Mouse (Mus musculus) urinary bladder, postnatal 4 days (tissue): ENCODE data around the gene Faap100.

Source experiments
- DNase-seq, 2 experiments: peaks; one replicate each; pipeline ENCODE4 v3.0.0; 2021 to 2022; ENCODE audit warnings: low spot score in 2 of 2

The Faap100 gene

DNA sequence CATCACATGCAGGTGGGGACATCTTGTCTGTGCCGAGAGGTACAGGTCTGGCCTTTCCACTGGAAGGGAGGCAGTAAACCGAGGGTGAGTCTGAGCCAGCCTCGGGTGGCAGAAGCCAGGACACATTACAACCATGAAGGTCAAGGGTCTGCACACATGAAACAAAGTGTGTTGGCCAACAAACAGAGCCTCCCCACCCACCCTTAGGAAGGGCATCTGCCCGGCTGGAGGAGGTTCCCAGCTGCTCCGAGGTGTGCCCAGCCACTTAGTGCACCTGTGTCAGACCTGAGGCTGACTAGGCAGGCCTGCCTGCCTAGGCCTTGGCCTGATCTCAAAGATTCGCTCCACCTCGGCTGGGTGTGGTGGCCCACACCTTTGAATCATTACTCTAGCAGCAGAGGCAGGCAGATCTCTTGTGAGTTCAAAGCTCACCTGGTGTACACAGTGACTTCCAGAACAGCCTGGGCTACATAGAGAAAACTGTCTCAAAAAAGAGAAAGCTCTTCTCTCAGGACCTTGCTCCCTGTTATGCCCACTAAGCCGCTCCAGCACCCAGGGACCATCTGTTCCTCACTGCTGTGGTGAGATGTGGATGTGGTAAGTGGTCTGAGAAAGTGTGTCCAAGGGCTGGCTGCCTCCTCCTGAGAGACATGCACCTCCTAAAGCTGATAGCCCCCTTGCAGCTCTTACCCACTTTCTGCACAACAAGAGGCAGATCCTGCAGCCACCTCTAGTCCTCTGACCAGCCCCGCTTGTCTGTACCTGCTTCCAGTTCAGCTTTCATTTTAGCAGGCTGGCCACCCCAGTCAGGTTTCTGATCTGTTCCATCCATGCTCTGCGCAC, 27.1 kb downstream of the Faap100 start:
- peak in 1 of 2 experiments; percentile 56 for DNase-seq

DNA sequence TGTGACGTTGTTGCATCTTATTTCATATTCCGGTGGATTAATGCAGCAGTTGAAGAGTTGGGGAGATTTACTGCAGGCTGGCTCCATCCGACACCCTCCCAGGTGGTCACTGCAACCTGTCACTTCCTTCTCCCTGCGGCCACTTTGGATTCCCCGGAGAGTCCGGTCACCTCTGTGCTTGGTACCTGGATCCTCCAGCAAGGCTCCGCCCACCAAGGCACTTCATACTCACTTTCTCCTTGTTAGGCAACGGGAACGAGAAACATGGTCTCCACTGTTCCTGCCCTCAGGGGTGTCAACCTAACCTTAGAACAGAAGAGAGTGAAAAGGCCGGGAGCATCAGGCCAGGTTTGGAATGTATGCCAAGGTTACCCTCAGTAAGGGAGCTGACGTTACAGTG, 27.9 kb downstream of the Faap100 start:
- no peak for DNase-seq

DNA sequence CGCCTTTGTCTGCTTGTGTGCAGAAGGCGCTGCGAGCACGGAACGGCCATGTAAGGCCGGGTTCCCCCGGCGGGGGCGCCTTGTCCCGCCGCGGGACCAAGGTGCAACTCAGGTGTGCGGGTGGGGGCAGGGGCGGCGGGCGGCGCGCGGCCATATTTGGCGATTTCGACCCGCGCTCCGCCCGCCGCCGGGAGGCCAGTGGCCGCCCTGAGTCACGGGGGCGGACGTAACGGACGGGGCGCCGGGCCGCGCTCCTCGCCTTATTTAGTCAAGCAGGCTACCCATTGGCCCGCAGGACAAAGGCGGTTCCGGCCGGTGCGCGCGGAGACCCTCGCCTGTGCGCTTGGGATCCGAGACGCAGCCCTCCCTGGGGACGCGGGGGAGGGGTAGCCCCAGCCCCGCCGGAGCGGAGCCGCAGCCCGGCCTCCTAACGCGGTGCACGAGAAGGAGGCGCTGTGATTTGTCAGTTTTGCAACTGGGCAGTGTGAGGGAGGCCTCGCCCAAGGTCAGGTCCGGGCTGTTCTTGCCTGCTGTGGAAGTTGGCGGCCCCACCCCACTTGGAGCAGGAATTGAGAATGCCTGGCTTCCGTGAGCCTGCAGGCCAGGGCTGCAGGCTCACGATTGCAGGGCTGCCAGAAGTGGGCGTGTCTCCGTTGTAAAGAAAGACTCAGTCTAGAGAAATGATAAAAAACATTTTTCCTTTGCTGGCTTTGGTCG, 28.4 kb downstream of the Faap100 start:
- DNase-seq = peak; percentile 90 to 92

DNA sequence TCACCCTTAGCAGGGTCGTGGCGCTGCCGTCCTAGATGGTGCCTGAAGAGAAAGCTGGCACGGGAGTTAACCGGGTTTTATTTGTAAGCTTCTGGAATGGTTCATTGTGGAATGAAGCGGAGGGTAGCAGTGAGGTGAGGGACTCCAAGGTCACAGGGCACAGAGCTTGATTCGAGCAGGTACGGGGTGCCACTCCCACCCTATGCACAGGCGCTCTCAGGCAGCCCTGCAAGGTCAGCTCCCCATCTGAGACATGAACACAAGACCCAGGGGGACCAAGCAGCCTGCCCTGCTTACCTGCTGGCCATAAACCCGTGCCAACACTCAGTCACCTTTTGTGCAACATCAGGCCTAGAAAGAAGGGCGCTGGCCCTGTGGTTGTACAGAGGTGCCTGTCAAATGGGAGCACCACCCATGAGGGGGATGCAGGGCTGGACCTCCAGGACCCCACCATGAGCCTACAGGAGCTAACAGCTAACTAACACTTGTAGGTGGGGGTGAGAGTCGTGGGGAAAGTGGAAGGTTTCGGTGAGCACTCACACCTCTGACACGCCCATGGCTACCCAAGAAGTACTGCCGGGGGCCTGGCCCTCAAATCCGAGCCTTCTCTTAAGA, 29.1 kb downstream of the Faap100 start:
- peak in 1 of 2 experiments; percentile 63 for DNase-seq

DNA sequence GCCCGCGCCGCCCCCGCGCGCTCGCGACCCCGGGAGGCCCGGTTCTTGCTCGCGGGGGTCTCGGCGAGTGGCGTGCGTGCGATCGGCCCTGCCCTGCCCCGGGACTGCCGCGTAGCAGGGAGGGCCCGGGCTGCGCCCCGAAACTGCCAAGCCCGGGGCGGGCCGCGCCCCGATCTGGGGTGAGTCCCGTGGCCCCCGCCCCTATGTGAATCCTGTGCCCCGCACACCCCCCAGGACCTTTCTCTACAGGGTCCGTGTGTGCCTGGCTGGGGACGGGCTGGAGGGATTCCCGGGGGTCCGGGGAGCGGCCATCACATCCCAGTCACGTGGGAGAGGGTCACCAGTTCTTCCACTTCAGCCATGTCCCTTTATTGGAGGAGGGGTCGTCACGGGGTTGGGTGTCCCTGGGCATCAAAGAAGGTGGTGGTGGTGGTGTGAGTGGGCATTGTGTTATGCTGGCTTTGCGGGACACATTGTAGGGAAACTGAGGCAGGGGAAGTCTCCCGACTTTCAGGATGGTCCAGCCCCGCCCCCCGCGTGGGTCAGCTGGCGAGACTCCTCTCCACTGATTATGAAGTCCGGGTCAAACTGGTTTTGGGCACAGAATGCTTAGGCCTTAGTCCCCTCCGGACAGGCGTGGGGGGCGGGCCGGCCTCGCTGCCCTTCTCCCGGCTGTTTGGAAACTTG, 29.7 kb downstream of the Faap100 start:
- DNase-seq = peak; percentile 61 to 66

DNA sequence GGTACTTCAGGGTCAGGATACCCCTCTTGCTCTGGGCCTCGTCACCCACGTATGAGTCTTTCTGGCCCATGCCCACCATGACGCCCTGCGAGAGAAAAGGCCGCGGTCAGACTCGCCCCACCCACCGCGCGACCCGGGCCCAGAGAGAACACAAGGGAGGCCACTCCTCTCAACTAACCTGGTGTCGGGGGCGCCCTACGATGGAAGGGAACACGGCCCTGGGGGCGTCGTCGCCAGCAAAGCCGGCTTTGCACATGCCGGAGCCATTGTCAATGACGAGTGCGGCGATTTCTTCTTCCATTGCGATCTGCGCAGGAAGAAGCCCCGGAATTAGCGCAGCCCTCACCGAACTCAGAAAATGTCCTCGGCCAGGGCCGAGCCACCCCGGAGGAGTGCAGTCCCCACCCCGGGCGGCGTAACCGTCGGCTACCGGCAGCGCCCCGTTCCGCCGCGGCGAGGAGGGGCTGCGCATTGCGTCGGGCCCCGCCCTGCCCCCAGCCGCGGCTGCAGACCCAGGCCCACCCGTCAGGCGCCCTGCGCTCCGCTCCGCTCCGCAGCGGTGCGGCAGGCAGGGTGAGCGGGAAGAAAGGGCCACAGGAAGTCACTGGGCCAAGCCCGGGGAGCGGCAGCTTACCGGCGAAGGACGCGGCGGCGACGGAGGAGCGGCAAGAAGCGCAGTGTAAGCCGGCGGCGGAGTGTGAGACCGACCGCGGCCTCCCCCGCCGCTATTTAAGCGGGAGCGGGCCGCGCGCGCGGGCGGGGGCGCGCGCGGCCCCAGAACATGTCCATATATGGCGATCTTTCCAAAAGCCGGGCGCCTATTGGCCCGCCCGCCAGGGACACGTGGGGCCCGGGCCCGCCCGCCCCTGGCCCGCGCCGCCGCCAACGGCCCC, 30.5 kb downstream of the Faap100 start, which contains the start of gene Actg1:
TSS of gene Actg1 (minus strand) at position 752 of the 893 bp plus-strand sequence.
- peak; percentile 84 to 89 for DNase-seq

DNA sequence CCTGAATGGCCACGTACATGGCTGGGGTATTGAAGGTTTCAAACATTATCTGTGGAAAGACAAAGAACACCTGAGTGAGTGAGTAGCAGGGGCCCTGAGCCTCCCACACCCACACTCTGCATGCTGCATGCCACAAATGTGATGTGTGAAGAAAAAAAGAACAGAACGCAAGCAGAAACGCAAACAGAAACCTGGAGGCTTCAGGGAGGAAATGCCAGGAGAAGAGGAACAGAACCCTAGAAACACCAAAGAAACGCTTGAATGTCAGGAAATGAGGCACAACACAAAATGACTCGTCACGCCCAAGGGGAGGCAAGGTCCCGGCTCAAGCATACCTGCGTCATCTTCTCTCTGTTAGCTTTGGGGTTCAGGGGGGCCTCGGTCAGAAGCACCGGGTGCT, 31.3 kb downstream of the Faap100 start:
- DNase-seq = peak in 1 of 2 experiments; percentile 39

DNA sequence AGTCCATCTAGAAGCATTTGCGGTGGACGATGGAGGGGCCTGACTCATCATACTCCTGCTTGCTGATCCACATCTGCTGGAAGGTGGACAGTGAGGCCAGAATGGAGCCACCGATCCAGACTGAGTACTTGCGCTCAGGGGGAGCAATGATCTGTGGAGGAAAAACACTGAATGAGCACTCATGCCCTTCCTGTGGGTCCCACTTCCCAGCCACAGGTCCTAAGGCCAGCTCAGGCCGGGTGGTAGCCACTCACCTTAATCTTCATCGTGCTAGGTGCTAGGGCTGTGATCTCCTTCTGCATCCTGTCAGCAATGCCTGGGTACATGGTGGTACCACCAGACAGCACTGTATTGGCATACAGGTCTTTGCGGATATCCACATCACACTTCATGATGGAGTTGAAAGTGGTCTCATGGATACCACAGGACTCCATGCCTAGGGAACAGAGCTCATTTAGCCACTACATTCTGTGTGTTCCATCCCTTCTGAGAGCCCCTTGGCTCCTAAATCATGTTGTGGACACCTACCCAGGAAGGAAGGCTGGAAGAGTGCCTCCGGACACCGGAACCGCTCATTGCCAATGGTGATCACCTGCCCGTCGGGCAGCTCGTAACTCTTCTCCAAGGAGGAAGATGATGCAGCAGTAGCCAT, 32.1 kb downstream of the Faap100 start:
- DNase-seq = peak in 1 of 2 experiments; percentile 46

DNA sequence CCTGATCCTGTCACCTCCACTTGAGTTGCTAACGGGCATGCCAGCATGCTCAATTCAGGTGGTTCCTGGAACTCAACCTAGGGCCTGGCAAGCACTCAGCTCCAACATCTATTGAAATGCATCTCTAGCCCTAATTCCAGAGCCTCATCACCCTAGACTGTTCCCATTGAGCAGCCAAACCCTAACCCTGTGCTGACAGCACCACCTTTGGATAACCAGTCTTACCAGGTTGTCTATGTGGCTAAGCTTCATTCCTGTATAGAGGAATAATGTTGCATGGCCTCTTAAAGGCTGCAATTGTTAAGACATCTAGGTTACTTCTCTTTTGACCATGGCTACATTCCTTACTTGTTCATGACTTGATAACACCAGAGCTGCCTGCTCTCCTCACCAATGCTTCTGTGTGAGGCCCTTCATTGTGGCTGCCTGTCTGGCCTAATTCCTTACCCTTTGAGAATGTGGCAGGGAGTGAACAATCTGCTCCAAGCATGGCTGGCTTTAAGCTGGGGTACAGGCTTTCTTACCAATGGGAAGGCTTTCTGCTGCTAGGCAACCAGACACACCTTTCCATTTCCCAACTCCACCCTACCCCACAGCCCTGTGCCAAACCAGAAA, 33.4 kb downstream of the Faap100 start:
- peak in 1 of 2 experiments; percentile 57 for DNase-seq

DNA sequence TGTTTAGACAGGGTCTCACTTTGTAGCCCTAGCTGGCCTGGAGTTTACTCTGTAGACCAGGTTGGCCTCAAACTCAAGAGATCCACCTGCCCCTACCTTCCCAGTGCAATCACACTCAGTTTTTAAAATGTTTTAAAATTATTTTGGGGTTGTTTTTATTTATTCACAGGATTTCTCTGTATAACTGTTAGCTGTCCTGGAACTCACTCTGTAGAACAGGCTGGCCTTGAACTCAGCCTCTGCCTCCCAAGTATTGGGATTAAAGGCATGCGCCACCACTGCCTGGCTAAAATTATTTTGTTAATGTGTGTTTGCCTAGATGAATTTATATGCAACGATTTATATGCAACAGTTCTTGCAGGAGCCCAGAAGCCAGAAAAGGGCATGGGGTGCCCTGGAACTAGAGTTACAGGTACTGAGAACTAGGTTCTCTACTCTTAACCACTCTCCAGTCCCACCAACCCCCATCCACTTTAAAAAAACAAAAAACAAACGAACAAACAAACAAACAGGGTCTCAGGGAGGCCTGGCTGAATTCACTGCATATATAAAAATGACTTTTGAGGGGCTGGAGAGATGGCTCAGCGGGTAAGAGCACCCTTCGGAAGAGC, 34.1 kb downstream of the Faap100 start:
- peak in 1 of 2 experiments; percentile 54 for DNase-seq

DNA sequence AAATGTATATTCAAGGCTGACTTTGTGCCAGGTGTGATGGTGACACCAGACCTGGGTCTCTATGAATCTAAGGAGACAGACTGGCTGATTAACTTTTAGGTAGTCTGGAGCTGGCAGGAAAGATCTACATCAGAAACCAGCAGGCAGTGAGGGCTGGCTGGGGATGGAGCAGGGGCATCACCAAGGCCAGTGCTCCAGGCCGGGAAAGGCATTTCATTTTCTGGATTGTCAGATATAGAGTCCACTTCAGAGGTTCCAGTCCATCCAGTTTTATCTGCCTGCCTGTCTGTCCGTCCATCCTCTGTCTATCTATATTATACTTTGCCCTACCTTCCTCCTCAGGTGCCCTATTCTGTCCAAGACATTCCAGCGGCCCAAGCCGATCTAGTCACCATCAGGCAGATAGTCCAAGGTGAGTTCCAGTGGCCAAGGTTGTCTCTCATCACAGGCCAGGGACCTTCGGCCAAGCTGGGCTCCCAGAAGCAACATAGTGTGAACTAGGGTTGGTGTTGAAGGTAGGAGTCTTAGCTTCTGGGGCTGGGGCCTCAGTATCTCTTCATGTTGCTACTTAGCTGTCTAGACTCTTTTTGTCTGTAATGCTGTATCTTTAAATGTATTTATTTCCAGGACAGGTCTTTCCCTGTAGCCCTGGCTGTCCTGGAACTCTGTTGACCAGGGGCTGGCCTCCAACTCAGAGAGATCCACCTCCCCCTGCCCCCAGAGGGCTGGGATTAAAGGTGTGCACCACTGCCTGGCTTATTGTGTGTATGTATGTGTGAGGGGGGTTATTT, 34.9 kb downstream of the Faap100 start:
- DNase-seq = peak in 1 of 2 experiments; percentile 56

DNA sequence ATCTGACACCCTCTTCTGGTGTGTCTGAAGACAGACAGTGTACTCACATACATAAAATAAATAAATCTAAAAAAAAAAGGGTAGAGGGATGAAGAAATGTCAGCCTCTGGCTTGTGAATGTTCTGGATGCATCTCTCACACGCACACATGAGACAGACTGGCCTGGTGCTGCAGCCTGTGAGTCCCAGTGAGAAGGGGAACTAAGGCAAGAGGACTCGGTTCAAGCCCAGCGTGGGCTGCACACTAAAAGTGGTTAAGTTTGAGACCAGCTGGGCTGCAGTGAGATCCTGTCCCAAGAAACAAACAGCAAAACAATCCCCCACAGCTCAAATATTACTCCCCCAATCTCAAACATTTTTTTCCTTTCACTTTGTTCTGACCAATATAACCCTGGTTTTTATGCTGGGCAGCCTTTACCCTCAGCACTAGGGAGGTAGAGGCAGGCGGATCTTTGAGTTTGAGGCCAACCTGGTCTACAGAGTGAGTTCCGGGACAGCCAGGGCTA, 35.9 kb downstream of the Faap100 start:
- no peak for DNase-seq

DNA sequence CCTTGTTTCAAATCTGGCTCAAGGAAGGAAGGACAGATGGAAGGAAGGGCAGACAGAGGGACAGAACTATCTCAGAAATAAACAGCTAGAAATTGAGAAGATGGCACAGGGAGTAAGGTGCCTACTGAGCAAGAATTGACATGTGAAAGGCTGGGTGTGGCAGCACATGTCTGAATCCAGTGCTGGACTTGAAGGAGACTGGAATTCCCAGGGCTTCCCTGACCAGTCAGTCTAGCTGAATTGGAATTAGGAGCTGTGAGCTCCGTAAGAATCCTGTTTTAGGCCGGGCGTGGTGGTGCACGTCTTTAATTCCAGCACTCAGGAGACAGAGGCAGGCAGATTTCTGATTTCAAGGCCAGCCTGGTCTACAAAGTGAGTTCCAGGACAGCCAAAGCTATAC, 36.9 kb downstream of the Faap100 start:
- DNase-seq = no peak

DNA sequence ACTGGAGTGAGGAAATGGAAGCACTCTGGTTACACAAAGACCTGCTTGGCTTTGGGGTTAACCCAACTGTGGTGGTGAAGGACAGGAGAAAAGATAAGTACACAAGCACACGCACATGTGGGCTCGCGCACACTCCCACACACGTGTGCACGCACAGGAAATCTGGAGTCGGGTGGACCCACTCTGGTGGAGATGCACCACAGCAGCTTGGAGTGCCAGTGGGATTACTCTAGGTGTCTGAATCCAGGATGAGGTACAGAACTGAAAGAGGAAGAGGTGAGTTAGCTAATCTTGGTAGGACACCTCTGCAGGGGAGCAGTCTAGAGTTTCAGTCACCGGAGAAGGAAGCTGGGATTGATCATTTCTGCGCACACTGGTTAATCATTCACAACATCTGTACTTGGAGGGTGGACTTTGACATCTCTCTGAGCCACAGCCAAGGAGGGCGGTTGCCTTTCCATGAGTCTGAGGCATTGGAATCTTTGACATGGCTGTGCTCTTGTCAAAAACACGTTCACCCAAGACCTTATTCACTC, 38.5 kb downstream of the Faap100 start:
- no peak for DNase-seq

DNA sequence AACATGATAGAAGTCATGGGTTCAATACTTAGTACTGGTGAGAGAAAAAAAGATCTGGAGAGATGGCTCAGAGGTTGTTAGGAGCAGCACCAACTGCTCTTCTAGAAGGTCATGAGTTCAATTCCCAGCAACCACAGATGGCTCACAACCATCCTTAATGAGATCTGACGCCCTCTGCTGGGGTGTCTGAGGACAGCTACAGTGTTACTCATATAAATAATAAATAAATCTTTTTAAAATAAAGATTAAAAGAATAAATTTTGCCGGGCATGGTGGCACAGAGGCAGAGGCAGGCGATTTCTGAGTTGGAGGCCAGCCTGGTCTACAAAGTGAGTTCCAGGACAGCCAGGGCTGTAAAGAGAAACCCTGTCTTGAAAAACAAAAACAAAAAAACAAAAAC, 39.8 kb downstream of the Faap100 start:
- peak in 1 of 2 experiments; percentile 32 for DNase-seq

DNA sequence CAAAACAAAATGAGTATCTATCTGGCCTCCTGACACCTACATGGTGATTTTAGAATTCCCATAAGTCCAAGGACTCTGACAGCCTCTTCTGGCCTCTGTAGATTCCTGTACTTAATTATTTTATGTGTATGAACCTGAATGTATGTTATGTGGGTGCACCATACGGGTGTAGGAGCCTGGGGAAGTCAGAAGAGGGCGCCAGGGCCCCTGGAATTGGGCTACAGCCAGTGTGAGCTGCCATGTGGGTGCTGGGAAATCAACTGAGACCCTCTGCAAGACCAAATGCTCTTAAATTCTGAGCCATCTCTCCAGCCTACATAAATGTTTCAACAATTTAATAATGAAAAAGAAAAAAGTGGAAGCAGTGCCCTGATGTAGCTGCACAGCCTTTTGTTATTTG, 41.1 kb downstream of the Faap100 start:
- no peak for DNase-seq

DNA sequence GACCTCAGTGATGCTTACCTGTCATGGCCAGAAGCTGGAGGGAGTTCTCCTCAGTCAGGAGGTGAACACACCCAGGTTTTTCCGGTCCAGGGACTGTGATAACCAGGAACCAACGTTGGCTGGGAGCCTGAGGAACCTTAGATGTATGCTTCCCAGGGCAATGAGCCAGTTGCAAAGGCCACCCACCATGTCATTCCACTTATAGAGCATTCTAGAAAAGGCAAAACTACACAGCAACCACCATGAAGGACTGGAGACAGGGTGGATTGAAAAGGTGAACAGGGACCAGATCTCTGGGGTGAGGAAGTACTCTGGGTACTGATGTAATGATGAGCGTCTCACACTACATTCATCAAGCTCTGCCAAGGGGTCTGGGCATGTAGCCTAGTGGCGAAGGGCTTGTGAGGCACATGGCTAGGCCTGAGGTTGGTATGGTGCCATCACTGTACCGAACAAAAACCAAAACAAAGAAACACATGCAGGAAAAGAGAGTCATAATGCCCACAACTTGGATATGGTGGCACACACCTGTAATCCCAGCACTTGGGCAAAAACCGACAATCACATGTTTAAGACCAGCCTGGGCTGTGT, 43.0 kb downstream of the Faap100 start:
- DNase-seq = no peak

DNA sequence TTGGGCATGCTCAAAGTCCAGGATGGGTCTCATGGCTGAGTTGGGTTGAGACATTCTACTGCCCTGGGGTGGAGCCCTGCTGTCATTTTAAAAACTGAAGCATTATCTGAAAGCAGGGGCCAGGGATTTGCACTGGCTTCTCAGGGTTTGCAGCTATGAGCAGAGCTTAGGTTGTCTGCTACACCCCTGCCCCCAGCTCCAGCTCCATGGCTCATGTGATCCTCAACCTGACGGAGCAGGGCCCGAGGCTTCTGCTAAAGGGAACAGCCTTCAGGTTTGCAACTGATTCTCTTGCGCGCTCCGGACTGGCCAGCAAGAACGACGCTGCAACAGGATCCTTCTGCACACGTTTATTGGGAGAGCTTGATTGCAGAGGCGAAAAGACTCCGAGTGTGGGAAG, 58.4 kb downstream of the Faap100 start:
- DNase-seq = no peak
